Mouse (Mus musculus) thymus, adult 2 months (tissue): ENCODE measurements at regions not wholly inside any gene's neighbourhood (a gene's known extent, or its start where the extent isn't known, plus 50 kb on each side); places are given as distances from the start of the nearest gene placed in this dataset.

Experiments used
- CTCF ChIP-seq: fragments of 200-500 bp; IDR thresholded peaks from 2 replicates; pipeline ENCODE4 v1.5.1; 2012; ENCODE audit warnings: mild to moderate bottlenecking, control low read depth, low read length, moderate library complexity, borderline replicate concordance; ENCODE audit not compliant: control insufficient read depth, poor library complexity, insufficient read depth; ENCODE audit errors: extremely low read depth
- POLR2A ChIP-seq: fragments of 200-500 bp; IDR thresholded peaks from 2 replicates; pipeline ENCODE4 v1.6.1; 2012; ENCODE audit warnings: mild to moderate bottlenecking, low read length, control low read depth, moderate library complexity; ENCODE audit not compliant: control insufficient read depth, poor library complexity, insufficient read depth; ENCODE audit errors: extremely low read depth

DNA sequence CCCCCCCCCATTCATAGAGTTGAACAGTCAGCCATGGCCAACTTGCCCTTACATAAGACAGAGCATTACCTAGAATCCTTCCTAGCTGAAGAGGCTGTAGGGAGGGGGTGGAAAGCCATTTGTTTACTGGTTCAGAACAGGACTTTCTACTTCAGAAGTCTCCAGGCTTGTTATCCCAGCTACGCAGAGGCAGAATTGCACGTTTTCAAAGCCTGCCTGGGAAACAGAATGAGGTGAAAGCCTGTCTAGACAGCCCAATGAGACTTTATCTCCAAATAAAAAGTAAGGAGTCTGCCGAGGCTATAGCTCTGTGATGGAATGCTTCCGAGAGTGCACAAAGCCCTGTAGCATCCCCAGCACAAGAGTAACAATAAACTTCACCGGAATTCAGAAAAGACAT is 71.1 kb upstream of the Irf2bp2 start:
- TF ChIP-seq POLR2A (no peak), CTCF (no peak)
